Mouse (Mus musculus): ENCODE results near the gene Mark1.

DNA sequence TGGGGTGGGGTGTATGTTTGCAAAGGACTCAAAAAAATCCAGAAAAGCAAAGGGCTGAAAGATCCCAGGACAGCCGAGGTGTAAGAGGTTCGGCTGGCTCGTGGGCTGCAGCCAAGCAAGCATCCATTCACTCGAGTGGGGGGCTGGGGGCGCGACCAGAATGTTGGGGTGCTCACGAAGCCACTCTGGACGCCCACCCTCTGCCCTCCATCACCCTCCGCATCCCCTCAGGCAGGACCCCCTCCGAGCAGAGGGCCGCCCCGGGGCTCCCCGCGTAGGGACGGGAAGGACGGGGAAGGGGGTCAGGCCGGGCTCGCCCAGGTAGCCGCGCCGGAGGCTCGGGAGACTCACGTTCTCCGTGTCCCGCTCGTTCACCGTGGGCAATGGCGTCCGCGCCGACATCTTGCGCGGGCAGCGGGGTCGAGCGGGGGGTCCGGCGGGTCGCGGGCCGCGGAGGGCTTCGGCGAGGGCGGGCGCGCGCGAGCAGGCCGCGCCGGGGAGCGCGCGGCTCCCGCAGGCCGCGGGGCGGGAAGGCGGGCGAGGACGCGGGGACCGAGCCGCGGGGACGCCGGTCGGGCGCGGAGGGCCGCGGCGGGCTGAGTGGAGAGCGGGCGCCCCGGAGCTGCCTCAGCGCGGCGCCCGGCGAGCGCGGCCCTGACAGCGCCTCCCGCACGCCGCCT lies at the start of gene Mark1:
- TF ChIP-seq CTCF (IDR thresholded peaks at IDR 0.05; ENCODE audit: extremely low read depth, insufficient read depth, low read length) (no peak), POLR2A (IDR thresholded peaks at IDR 0.05; ENCODE audit: extremely low read depth, insufficient read depth, low read length) (no peak)
